Mouse (Mus musculus) liver, postnatal 0 days (tissue): ENCODE results near the gene Kpna2.

Experiments
- CTCF ChIP-seq: sonication (generic); IDR thresholded peaks from 2 replicates; pipeline ENCODE4 v1.5.1; 2016; ENCODE audit warnings: antibody characterized with exemption, low read depth
- EP300 ChIP-seq: IDR thresholded peaks from 2 replicates; pipeline ENCODE4 v1.6.1; 2016; ENCODE audit warnings: antibody characterized with exemption, low read depth, mild to moderate bottlenecking

GRCm38 (mm10) chr11:106965881-106966280 lies 33.5 kb downstream of the Kpna2 start:
- TF ChIP-seq CTCF: no peak
- no peak for TF ChIP-seq EP300
